Mouse (Mus musculus): ENCODE results near the gene Cpa5.

Gene Cpa5

GRCm38 (mm10) chr6:30610710-30611109, at the start of gene Cpa5:
Gene Cpa5, plus strand, starts transcription at chr6:30611010.
- no peak for DNase-seq

- no peak for DNase-seq
Measured at GRCm38 (mm10) chr6:30562132-30562531, 48.7 kb upstream of the Cpa5 start.

DNA sequence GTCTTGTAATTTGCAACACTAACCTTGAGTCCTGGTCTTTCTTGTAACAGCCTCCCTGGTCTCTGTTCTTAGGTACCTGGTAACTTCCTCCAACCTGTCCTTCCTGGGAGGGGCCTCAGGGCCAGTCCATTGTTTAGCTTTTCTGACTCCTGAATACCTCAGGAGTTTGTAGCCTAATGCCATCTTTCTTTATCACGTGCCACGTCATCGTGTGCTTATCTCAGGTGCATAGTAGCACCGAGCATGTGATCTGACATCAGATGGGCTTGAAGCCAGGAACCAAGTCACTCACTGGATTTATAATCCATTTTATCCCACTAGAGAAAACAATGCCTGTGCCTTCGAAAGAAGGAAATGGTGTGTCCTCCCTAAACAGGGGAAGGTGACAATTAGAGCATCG, 47.2 kb upstream of the Cpa5 start:
- DNase-seq: no peak

DNA sequence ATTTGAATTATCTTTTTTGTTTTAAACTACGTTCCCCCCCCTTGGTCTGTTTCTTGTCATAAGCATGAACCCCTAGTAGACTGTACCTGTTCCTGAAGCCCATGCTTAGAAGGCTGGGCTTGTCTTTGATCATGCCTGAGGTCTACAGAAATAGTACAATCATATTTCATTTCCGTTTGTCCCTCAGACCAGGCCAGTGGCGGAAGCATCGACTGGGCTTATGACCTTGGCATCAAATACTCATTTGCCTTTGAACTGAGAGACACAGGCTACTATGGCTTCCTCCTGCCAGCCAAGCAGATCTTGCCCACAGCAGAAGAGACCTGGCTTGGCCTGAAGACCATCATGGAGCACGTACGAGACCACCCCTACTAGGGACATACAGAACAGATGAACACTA, 46.8 kb upstream of the Cpa5 start:
- DNase-seq: no peak

- no peak for DNase-seq
Measured at GRCm38 (mm10) chr6:30568069-30568468, 42.7 kb upstream of the Cpa5 start, which contains the start of gene Cpa4. Gene Cpa4, plus strand, starts transcription at chr6:30568369.

GRCm38 (mm10) chr6:30569331-30569730, 41.5 kb upstream of the Cpa5 start:
- no peak for DNase-seq

DNA sequence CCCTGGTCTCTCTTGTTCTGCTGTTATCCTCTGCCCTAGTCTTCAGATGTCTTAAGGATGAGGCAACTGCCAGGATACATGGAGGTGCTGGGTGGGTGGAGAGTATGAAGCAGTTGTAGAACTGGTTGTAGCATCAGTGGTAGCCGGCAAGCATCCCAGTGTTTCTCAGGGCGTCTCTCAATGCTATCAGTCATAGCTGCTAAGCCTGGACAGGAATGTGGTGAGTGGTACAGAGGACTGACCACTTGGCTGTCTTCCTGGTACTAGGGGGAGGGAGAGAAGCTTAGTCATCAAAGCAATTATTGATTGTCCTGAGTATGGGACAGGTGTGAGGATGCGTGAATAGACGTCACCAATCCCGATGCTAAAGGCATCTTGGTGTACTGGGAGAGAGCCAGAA, 40.8 kb upstream of the Cpa5 start:
- no peak for DNase-seq

DNA sequence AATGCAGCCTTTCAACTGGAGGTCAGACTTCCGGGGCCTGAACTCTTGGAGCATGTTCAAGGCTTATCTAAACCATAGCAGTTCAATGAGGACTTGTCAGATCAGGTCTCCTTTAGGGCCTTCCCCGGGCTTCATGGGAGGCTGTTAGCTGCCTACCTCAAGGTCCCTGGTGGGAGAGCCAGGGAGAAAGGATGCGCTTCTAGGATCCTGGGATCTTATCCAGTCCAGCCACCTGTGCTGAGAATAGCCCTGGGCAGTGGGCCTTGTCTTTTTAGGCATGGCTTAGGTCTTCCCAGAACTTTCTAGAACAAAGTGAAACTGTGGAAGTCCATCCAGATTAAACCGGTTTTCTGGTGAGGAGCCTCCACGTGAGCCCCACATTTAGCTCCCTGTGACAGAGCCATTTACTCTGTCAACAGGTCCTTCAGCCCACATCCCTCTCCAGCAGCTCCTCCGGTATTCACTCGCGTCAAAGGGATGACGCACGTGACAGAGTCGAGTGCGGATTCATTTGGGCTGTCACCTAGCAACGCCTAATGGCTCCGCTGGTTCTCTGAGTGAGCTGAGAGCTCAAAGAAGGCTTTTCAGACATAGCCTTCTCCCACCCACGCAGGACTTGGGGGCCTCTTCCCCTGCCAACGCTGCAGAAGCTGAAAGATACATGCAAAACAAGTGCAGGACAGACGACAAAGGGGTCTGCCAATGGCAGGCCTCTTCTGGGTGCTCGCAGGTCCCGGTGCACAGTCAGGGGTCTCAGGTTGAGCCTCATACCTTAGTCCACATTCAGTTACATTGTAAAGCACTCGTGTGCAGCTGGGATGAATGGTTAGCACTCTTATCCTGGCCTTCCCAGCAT, 38.1 kb upstream of the Cpa5 start:
- DNase-seq: peak; percentile 71 to 81

- no peak for DNase-seq
Measured at GRCm38 (mm10) chr6:30573380-30573779, 37.4 kb upstream of the Cpa5 start.

- DNase-seq: no peak
Measured at GRCm38 (mm10) chr6:30574945-30575344, 35.9 kb upstream of the Cpa5 start.

GRCm38 (mm10) chr6:30576477-30577203, 34.2 kb upstream of the Cpa5 start:
- DNase-seq: no peak

- no peak for DNase-seq
Measured at GRCm38 (mm10) chr6:30579961-30580840, 30.6 kb upstream of the Cpa5 start.

DNA sequence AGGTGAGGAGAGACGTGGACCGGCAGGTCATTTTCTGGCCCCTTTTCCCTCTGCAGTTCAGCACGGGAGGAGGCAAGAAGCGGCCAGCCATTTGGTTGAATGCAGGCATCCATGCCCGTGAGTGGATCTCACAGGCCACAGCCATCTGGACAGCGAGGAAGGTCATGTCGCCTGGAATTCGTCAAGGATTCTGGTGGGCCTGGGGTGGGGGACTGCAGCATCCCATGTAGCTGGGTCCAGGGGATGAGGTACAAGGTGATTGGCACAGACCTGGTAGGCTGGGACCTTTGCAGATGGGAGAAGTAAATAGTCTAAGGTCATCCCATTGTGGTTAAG, 30.0 kb upstream of the Cpa5 start:
- DNase-seq: no peak

- DNase-seq: no peak
Measured at GRCm38 (mm10) chr6:30586886-30587442, 23.8 kb upstream of the Cpa5 start.

GRCm38 (mm10) chr6:30589819-30590218, 21.0 kb upstream of the Cpa5 start:
- DNase-seq: no peak

GRCm38 (mm10) chr6:30591851-30592404, 18.9 kb upstream of the Cpa5 start:
- no peak for DNase-seq

DNA sequence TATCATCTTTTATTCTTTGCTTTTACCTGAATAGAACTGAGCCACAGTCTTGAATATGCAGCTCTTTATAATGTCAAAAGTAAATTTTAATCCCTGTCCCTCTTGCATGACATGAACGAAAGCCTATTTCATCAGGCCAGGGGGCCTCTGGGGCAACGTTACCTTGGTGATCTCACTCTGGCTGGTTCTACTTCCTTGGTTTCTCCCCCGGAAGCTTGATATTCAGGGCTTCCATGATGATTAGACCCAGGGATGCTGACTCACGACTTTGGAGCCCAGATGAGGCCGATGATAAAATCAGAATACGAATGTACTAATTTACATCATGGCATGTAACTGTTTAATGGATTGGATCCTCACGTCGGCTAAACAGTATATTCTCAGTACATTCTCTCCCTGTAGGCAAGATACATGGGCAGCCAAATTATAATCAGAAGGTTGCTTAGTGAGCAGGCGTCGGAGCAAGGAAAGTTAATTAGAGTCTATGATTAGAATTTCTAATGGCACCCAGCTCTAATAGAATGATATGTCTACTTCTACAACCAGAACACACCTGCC, 18.3 kb upstream of the Cpa5 start:
- no peak for DNase-seq

- DNase-seq: no peak
Measured at GRCm38 (mm10) chr6:30594364-30594763, 16.4 kb upstream of the Cpa5 start.

DNA sequence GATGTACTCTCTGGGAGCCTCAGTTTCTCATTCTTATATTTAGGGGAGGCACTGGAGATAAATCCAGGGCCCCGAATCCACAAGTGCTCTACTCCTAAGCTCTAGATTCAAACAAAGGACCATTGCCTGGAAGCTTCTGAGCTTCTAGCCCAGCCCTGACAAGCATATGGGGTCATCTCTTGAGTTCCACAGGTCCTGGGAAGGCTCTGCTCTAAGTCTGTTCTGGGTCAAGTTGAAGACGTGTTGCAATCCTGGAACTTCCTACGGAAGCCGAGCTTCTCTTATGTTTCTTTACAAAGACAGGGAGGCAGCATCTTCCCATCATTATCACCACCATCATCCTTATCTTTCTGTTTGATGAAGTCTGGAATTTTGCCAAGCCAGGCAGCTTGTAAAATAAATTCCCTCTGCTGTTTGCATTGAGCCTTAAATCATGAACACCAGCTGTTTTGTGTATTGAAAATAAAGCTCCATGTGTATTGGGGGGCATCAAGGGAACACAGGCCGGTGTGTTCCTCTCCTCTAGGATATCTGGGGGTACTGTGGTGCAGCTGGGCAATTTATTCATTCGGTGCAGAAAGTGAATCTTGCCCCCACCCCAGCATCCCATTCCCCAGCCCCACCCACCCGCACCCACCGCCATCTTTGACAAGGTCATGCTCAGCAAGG, 14.4 kb upstream of the Cpa5 start:
- DNase-seq: no peak

GRCm38 (mm10) chr6:30600033-30600432, 10.8 kb upstream of the Cpa5 start:
- DNase-seq: no peak

- no peak for DNase-seq
Measured at GRCm38 (mm10) chr6:30600995-30601394, 9.8 kb upstream of the Cpa5 start.
